Mouse (Mus musculus) hindbrain, postnatal 0 days (tissue): ENCODE data around the gene Itgax. TPM values are rescaled to one million over a fixed set of nuclear protein-coding genes. Genes with fewer than 3 reads are reported as not detected.
"Not testable (repeated sequence)": the region's sequence is repeated elsewhere in the genome, so short reads cannot be mapped to it uniquely, and the experiment has no call there.

Experiments
- ATAC-seq: fragments of 200-750 bp; cut with Nextera tagmentation; 2 replicates; pipeline ENCODE4 v1.8.0; 2017; ENCODE audit warnings: mild to moderate bottlenecking, moderate TSS enrichment, moderate library complexity
- DNase-seq: peaks from one replicate; pipeline ENCODE4 v3.0.0-alpha.2; 2015; ENCODE audit warnings: low spot score
- H3K27ac ChIP-seq: fragments of 300-500 bp; sonication (generic); 2 replicates; pipeline ENCODE4 v1.5.1; 2014; ENCODE audit warnings: mild to moderate bottlenecking
- H3K27me3 ChIP-seq: fragments of 300-500 bp; sonication (generic); 2 replicates; pipeline ENCODE4 v1.6.1; 2014; ENCODE audit warnings: low read length, mixed read lengths; ENCODE audit not compliant: insufficient read depth
- H3K36me3 ChIP-seq: fragments of 300-500 bp; sonication (generic); 2 replicates; pipeline ENCODE4 v1.6.1; 2014; ENCODE audit warnings: low read length, mixed read lengths; ENCODE audit not compliant: insufficient read depth
- H3K4me1 ChIP-seq: fragments of 300-500 bp; sonication (generic); 2 replicates; pipeline ENCODE4 v1.6.1; 2014; ENCODE audit warnings: antibody characterized with exemption, low read length, mixed read lengths; ENCODE audit not compliant: insufficient read depth
- H3K4me2 ChIP-seq: fragments of 300-500 bp; sonication (generic); 2 replicates; pipeline ENCODE4 v1.6.1; 2014; ENCODE audit warnings: low read depth, mild to moderate bottlenecking, low read length, moderate library complexity, mixed read lengths
- H3K4me3 ChIP-seq: fragments of 300-500 bp; sonication (generic); 2 replicates; pipeline ENCODE4 v1.5.1; 2014; ENCODE audit warnings: low read length
- H3K9ac ChIP-seq: fragments of 300-500 bp; sonication (generic); replicated peaks from 2 replicates; pipeline ENCODE4 v1.6.1; 2014; ENCODE audit warnings: mild to moderate bottlenecking, low read length, moderate library complexity, mixed read lengths
- H3K9me3 ChIP-seq: fragments of 300-500 bp; sonication (generic); 2 replicates; pipeline ENCODE4 v1.6.1; 2016; ENCODE audit warnings: low read length, mixed read lengths
- CTCF ChIP-seq: IDR thresholded peaks from 2 replicates; pipeline ENCODE4 v1.5.1; 2016; ENCODE audit warnings: antibody characterized with exemption, control low read depth, low read depth
- WGBS: fragments of 180-500 bp; shearing (Covaris S2); extraction: QIAGEN DNeasy Blood & Tissue Kit; methylation state at CpG from one replicate; pipeline ENCODE4 v1.1.7; 2014; 5-methylcytosine and 5-hydroxymethylcytosine counted together
- polyA plus RNA-seq: library from polyadenylated mRNA; unstranded; fragments of >200 nt; fragmentation: Nextera tagmentation; extraction: Ambion mirVana; gene quantifications from 2 replicates; pipeline ENCODE4 v1.2.1, GENCODE M21; 2015
- total RNA-seq: library from RNA; depleted of rRNA; stranded (reverse); fragments of >200 nt; gene quantifications from 2 replicates; pipeline ENCODE4 v1.2.3, GENCODE M21; 2014

The Itgax gene
- total and polyA plus RNA-seq, 2 experiments from 2014 or later: 0.68 TPM; not detected in 1

GRCm38 (mm10) chr7:128154924-128155323 is 25.6 kb downstream of the Itgax start:
- Histone ChIP-seq H3K4me2 (no peak overlapping the region), H3K27ac (no peak overlapping the region), H3K27me3 (no peaks in the 10 kb centered on the region), H3K9ac (no peak overlapping the region), H3K36me3 (no peaks in the 10 kb centered on the region), H3K4me3 (no peak overlapping the region), H3K4me1 (no peaks in the 10 kb centered on the region), H3K9me3 (no peaks in the 10 kb centered on the region)
- no peak for ATAC-seq
- 71% methylated on average over 10 of the region's 10 CpGs for WGBS
- DNase-seq: no peak
- TF ChIP-seq CTCF: no peak

GRCm38 (mm10) chr7:128158688-128159354 is 29.5 kb downstream of the Itgax start:
- ATAC-seq, DNase-seq, H3K9me3 ChIP-seq, H3K4me2 ChIP-seq, H3K27me3 ChIP-seq, H3K27ac ChIP-seq, H3K4me1 ChIP-seq, H3K9ac ChIP-seq, H3K36me3 ChIP-seq, H3K4me3 ChIP-seq: not testable (repeated sequence)
- WGBS: 78% methylated on average over 7 of the region's 8 CpGs

- no peaks in the 10 kb centered on the region for H3K36me3 ChIP-seq
- no peak overlapping the region for H3K27ac ChIP-seq
- no peak overlapping the region for H3K4me3 ChIP-seq
- no peak overlapping the region for H3K9ac ChIP-seq
- no peaks in the 10 kb centered on the region for H3K9me3 ChIP-seq
- 99% methylated on average over 4 of the region's 4 CpGs for WGBS
- H3K4me1 ChIP-seq: no peaks in the 10 kb centered on the region
- no peak for DNase-seq
- no peak for TF ChIP-seq CTCF
- H3K27me3 ChIP-seq: no peaks in the 10 kb centered on the region
- no peak for ATAC-seq
- no peak overlapping the region for H3K4me2 ChIP-seq
Measured at GRCm38 (mm10) chr7:128164001-128164400, 34.7 kb downstream of the Itgax start.

GRCm38 (mm10) chr7:128166391-128166790 is 37.0 kb downstream of the Itgax start:
- Histone ChIP-seq H3K9me3 (no peaks in the 10 kb centered on the region), H3K27me3 (no peaks in the 10 kb centered on the region), H3K36me3 (no peaks in the 10 kb centered on the region), H3K4me1 (no peaks in the 10 kb centered on the region), H3K27ac (no peak overlapping the region), H3K4me2 (no peak overlapping the region), H3K4me3 (no peak overlapping the region), H3K9ac (no peak overlapping the region)
- 93% methylated on average over 7 of the region's 7 CpGs for WGBS
- TF ChIP-seq CTCF: no peak
- no peak for DNase-seq
- ATAC-seq: no peak

GRCm38 (mm10) chr7:128169996-128170395 is 40.6 kb downstream of the Itgax start:
- no peaks in the 10 kb centered on the region for H3K36me3 ChIP-seq
- H3K9me3 ChIP-seq: no peaks in the 10 kb centered on the region
- no peaks in the 10 kb centered on the region for H3K27me3 ChIP-seq
- no peak for ATAC-seq
- no peak overlapping the region for H3K9ac ChIP-seq
- H3K4me1 ChIP-seq: no peaks in the 10 kb centered on the region
- no peak overlapping the region for H3K4me3 ChIP-seq
- DNase-seq: no peak
- H3K4me2 ChIP-seq: no peak overlapping the region
- no peak overlapping the region for H3K27ac ChIP-seq
- WGBS: 66% methylated on average over 3 of the region's 3 CpGs
- TF ChIP-seq CTCF: no peak

- Histone ChIP-seq H3K4me2 (no peak overlapping the region), H3K27ac (no peak overlapping the region), H3K9me3 (no peaks in the 10 kb centered on the region), H3K27me3 (no peaks in the 10 kb centered on the region), H3K36me3 (no peaks in the 10 kb centered on the region), H3K4me1 (no peaks in the 10 kb centered on the region), H3K9ac (no peak overlapping the region), H3K4me3 (no peak overlapping the region)
- no peak for TF ChIP-seq CTCF
- ATAC-seq: no peak
- 60% methylated on average over 2 of the region's 2 CpGs for WGBS
- DNase-seq: no peak
Measured at GRCm38 (mm10) chr7:128178385-128178784, 49.0 kb downstream of the Itgax start.

GRCm38 (mm10) chr7:128180126-128180525 is 50.8 kb downstream of the Itgax start:
- ATAC-seq: no peak

More at GRCm38 (mm10) chr7:128180126-128180525, 50.8 kb downstream of the Itgax start:
- no peak overlapping the region for H3K4me3 ChIP-seq
- H3K27ac ChIP-seq: no peak overlapping the region
- no peak overlapping the region for H3K4me2 ChIP-seq
- no peaks in the 10 kb centered on the region for H3K9me3 ChIP-seq
- H3K27me3 ChIP-seq: no peaks in the 10 kb centered on the region
- WGBS: 78% methylated on average over 7 of the region's 7 CpGs
- H3K4me1 ChIP-seq: no peaks in the 10 kb centered on the region
- DNase-seq: no peak
- no peak for TF ChIP-seq CTCF
- H3K36me3 ChIP-seq: no peaks in the 10 kb centered on the region
- H3K9ac ChIP-seq: no peak overlapping the region
